Mouse (Mus musculus) testis, adult 2 months (tissue): ENCODE data around the gene Pot1b.

Experiments used
- CTCF ChIP-seq: fragments of 200-500 bp; IDR thresholded peaks from 2 replicates; pipeline ENCODE4 v1.5.1; 2012; ENCODE audit warnings: low read depth, mild to moderate bottlenecking, inconsistent platforms, low read length, moderate library complexity; ENCODE audit not compliant: control insufficient read depth, insufficient read depth, insufficient replicate concordance
- POLR2A ChIP-seq: fragments of 200-500 bp; IDR thresholded peaks from 2 replicates; pipeline ENCODE4 v1.6.1; 2012; ENCODE audit warnings: low read depth, mild to moderate bottlenecking, inconsistent platforms, low read length, moderate library complexity; ENCODE audit not compliant: control insufficient read depth

DNA sequence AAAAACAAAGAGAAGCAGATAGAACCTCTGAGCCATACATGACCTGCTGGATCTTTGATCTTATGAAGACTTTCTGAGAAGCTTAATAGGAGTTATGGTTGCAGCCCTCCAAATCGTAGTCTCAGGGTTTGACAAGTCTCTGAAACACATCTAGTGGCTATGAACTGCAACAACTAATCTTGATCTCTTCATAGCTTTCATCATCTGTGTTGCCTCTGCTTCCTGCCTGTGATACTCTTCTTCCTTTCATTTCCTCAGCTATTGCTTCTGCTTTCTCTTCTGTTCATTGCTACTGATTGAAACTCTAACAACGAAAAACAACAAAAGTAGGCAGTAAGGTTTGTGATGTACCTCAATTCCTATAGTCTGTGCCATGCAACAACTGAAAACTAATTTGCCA, 38.7 kb upstream of the Pot1b start:
- TF ChIP-seq CTCF: no peak
- TF ChIP-seq POLR2A: no peak
